Mouse (Mus musculus) G1E (cell line): ENCODE data around the gene Rnf121. TPM values are rescaled to one million over a fixed set of nuclear protein-coding genes. Genes with fewer than 3 reads are reported as not detected.

Experiments used
- ATAC-seq: 2 replicates; pipeline ENCODE4 v1.8.0; 2016; ENCODE audit warnings: mild to moderate bottlenecking; ENCODE audit not compliant: insufficient number of reproducible peaks, poor library complexity, low FRiP score, severe bottlenecking; ENCODE audit errors: extremely low read depth
- DNase-seq: peaks from one replicate; pipeline ENCODE4 v3.0.0; 2012; ENCODE audit warnings: low spot score
- H3K27me3 ChIP-seq: 2 replicates; pipeline ENCODE4 v1.6.1; 2012; ENCODE audit warnings: mild to moderate bottlenecking, low read length, inconsistent platforms; ENCODE audit not compliant: insufficient read depth
- H3K36me3 ChIP-seq: replicated peaks from 2 replicates; pipeline ENCODE3; 2012; ENCODE audit warnings: mild to moderate bottlenecking, inconsistent platforms
- H3K4me1 ChIP-seq: 2 replicates; pipeline ENCODE4 v1.6.1; 2012; ENCODE audit warnings: low read depth, low read length, inconsistent platforms, mixed read lengths; ENCODE audit not compliant: insufficient read depth
- H3K4me3 ChIP-seq: 2 replicates; pipeline ENCODE4 v1.5.1; 2012; ENCODE audit warnings: low read depth, mild to moderate bottlenecking, inconsistent platforms, low read length, moderate library complexity, mixed read lengths
- H3K9me3 ChIP-seq: replicated peaks from 2 replicates; pipeline ENCODE4 v1.6.1; 2012; ENCODE audit warnings: inconsistent platforms
- CTCF ChIP-seq: IDR thresholded peaks from 2 replicates; pipeline ENCODE4 v1.5.1; 2012; ENCODE audit warnings: low read depth, low read length, inconsistent platforms, mixed read lengths
- GATA1 ChIP-seq: IDR thresholded peaks from 2 replicates; pipeline ENCODE4 v1.6.1; 2012; ENCODE audit warnings: borderline replicate concordance, low read length, inconsistent platforms, mixed read lengths
- GATA2 ChIP-seq: IDR thresholded peaks from 2 replicates; pipeline ENCODE4 v1.6.1; 2012; ENCODE audit warnings: low read depth, low read length, inconsistent platforms, borderline replicate concordance
- POLR2AphosphoS5 ChIP-seq: IDR thresholded peaks from 2 replicates; pipeline ENCODE4 v1.6.1; 2012; ENCODE audit warnings: low read depth, low read length, inconsistent platforms; ENCODE audit not compliant: insufficient replicate concordance
- TAL1 ChIP-seq: conservative IDR thresholded peaks from 2 replicates; pipeline ENCODE4 v1.6.1; 2012; ENCODE audit warnings: low read depth, low read length, inconsistent platforms, mixed read lengths
- polyA plus RNA-seq: library from polyadenylated mRNA; stranded (reverse); fragments of >175 nt; gene quantifications from 2 replicates; pipeline ENCODE4 v1.2.3, GENCODE M21; 2012
- total RNA-seq, 2 experiments: library from RNA; stranded (forward) in 1 of 2; stranded (reverse) in 1 of 2; fragments of 200-1000 nt in 1 of 2; fragments of >200 nt in 1 of 2; fragmentation: Nextera tagmentation in 1 of 2; gene quantifications; 2 replicates each; pipeline ENCODE4 v1.2.3; 2014 to 2017

Rnf121 gene
- total and polyA plus RNA-seq, 3 experiments = 2.7 to 11.4 (median 8.6) TPM

- H3K9me3 ChIP-seq = no peaks in the 10 kb centered on the region
- peak overlapping the region; percentile 77 for H3K4me3 ChIP-seq
- no peaks in the 10 kb centered on the region for H3K27me3 ChIP-seq
- H3K4me1 ChIP-seq = peaks cover 64% of the 10 kb centered on the region
- peaks cover 25% of the 10 kb centered on the region for H3K36me3 ChIP-seq
- ATAC-seq = 0 out of 2 replicates have a peak, but pooled peaks have one; percentile 30
- peak; percentile 59 for DNase-seq
- TF ChIP-seq GATA2 = no peak
- no peak for TF ChIP-seq TAL1
- TF ChIP-seq GATA1 = no peak
- TF ChIP-seq POLR2AphosphoS5 = no peak
- TF ChIP-seq CTCF = no peak
These were observed 94.9 kb downstream of the Rnf121 start for GRCm38 (mm10) chr7:101970429-101970775.

- peaks cover 65% of the 10 kb centered on the region for H3K4me1 ChIP-seq
These were observed 95.4 kb downstream of the Rnf121 start for GRCm38 (mm10) chr7:101969694-101970428.

More at GRCm38 (mm10) chr7:101969694-101970428, 95.4 kb downstream of the Rnf121 start:
- Histone ChIP-seq H3K4me3 (peak overlapping the region; percentile 77), H3K9me3 (no peaks in the 10 kb centered on the region), H3K36me3 (peaks cover 20% of the 10 kb centered on the region), H3K27me3 (no peaks in the 10 kb centered on the region)
- no peak for TF ChIP-seq TAL1
- no peak for TF ChIP-seq GATA1
- TF ChIP-seq GATA2 = no peak
- no peak for TF ChIP-seq POLR2AphosphoS5
- no peak for TF ChIP-seq CTCF
- ATAC-seq (no peak; the same call in 1 of the 2 replicates), DNase-seq (peak; percentile 76)

Other genes with a start within 250 kb of the Rnf121 start
- not detected in 2 replicates for gene Phox2a, start 247.2 kb downstream of the Rnf121 start, total RNA-seq (2014; fragmentation: Nextera tagmentation)
- 0.27 TPM in 1 of 2 replicates, not detected in the other for gene Phox2a, start 247.2 kb downstream of the Rnf121 start, total RNA-seq (2017)
- not detected in 2 replicates for gene Phox2a, start 247.2 kb downstream of the Rnf121 start, polyA plus RNA-seq
- gene Inppl1, start 227.2 kb downstream of the Rnf121 start, total RNA-seq (2014; fragmentation: Nextera tagmentation) = 31.6 and 55.6 TPM in 2 replicates
- gene Inppl1, start 227.2 kb downstream of the Rnf121 start, total RNA-seq (2017) = 41.0 and 43.2 TPM in 2 replicates
- gene Inppl1, start 227.2 kb downstream of the Rnf121 start, polyA plus RNA-seq = 54.1 and 62.2 TPM in 2 replicates
- gene Folr2, start 208.3 kb downstream of the Rnf121 start, total RNA-seq (2014; fragmentation: Nextera tagmentation) = not detected in 2 replicates
- not detected in 2 replicates for gene Folr2, start 208.3 kb downstream of the Rnf121 start, total RNA-seq (2017)
- gene Folr2, start 208.3 kb downstream of the Rnf121 start, polyA plus RNA-seq = not detected in 2 replicates
- gene Anapc15, start 201.8 kb downstream of the Rnf121 start, total RNA-seq (2014; fragmentation: Nextera tagmentation) = 55.6 and 63.3 TPM in 2 replicates
- gene Anapc15, start 201.8 kb downstream of the Rnf121 start, total RNA-seq (2017) = 113 and 128 TPM in 2 replicates
- gene Anapc15, start 201.8 kb downstream of the Rnf121 start, polyA plus RNA-seq = 20.2 and 20.5 TPM in 2 replicates
- gene Folr1, start 194.7 kb downstream of the Rnf121 start, total RNA-seq (2014; fragmentation: Nextera tagmentation) = not detected in 2 replicates
- 0.22 and 0.64 TPM in 2 replicates for gene Folr1, start 194.7 kb downstream of the Rnf121 start, total RNA-seq (2017)
- gene Folr1, start 194.7 kb downstream of the Rnf121 start, polyA plus RNA-seq = not detected in 2 replicates
- 96.2 and 96.5 TPM in 2 replicates for gene Lamtor1, start 159.6 kb downstream of the Rnf121 start, total RNA-seq (2014; fragmentation: Nextera tagmentation)
- gene Lamtor1, start 159.6 kb downstream of the Rnf121 start, total RNA-seq (2017) = 145 and 146 TPM in 2 replicates
- gene Lamtor1, start 159.6 kb downstream of the Rnf121 start, polyA plus RNA-seq = 136 and 153 TPM in 2 replicates
- gene Tomt, start 159.1 kb downstream of the Rnf121 start, total RNA-seq (2014; fragmentation: Nextera tagmentation) = not detected in 2 replicates
- gene Tomt, start 159.1 kb downstream of the Rnf121 start, total RNA-seq (2017) = 0.22 and 0.23 TPM in 2 replicates
- gene Tomt, start 159.1 kb downstream of the Rnf121 start, polyA plus RNA-seq = 0.01 TPM in 1 of 2 replicates, not detected in the other
- gene Lrrc51, start 131.6 kb downstream of the Rnf121 start, total RNA-seq (2014; fragmentation: Nextera tagmentation) = 12.4 and 17.7 TPM in 2 replicates
- gene Lrrc51, start 131.6 kb downstream of the Rnf121 start, total RNA-seq (2017) = 2.9 and 4.1 TPM in 2 replicates
- 0.53 and 0.65 TPM in 2 replicates for gene Lrrc51, start 131.6 kb downstream of the Rnf121 start, polyA plus RNA-seq
- gene Numa1, start 131.4 kb downstream of the Rnf121 start, total RNA-seq (2014; fragmentation: Nextera tagmentation) = 134 and 189 TPM in 2 replicates
- 120 and 125 TPM in 2 replicates for gene Numa1, start 131.4 kb downstream of the Rnf121 start, total RNA-seq (2017)
- gene Numa1, start 131.4 kb downstream of the Rnf121 start, polyA plus RNA-seq = 106 and 112 TPM in 2 replicates
- 4.2 and 6.5 TPM in 2 replicates for gene Il18bp, start 46.8 kb downstream of the Rnf121 start, total RNA-seq (2014; fragmentation: Nextera tagmentation)
- gene Il18bp, start 46.8 kb downstream of the Rnf121 start, total RNA-seq (2017) = 2.5 and 2.7 TPM in 2 replicates
- gene Il18bp, start 46.8 kb downstream of the Rnf121 start, polyA plus RNA-seq = 1.8 TPM in 2 replicates
- 29.5 and 45.5 TPM in 2 replicates for gene Xndc1, start within 50 bp of the Rnf121 start, total RNA-seq (2014; fragmentation: Nextera tagmentation)
- 35.4 and 39.4 TPM in 2 replicates for gene Xndc1, start within 50 bp of the Rnf121 start, total RNA-seq (2017)
- gene Xndc1, start within 50 bp of the Rnf121 start, polyA plus RNA-seq = 25.0 and 29.7 TPM in 2 replicates
- gene Xntrpc, start 244 bp upstream of the Rnf121 start, total RNA-seq (2014; fragmentation: Nextera tagmentation) = 0.39 and 1.4 TPM in 2 replicates
- 0.44 and 0.46 TPM in 2 replicates for gene Xntrpc, start 244 bp upstream of the Rnf121 start, total RNA-seq (2017)
- 0.21 and 0.31 TPM in 2 replicates for gene Xntrpc, start 244 bp upstream of the Rnf121 start, polyA plus RNA-seq
- gene Trpc2, start 17.6 kb upstream of the Rnf121 start, total RNA-seq (2014; fragmentation: Nextera tagmentation) = 0.45 TPM in 1 of 2 replicates, not detected in the other
- not detected in 2 replicates for gene Trpc2, start 17.6 kb upstream of the Rnf121 start, total RNA-seq (2017)
- gene Trpc2, start 17.6 kb upstream of the Rnf121 start, polyA plus RNA-seq = not detected in 2 replicates
- not detected in 2 replicates for gene Art1, start 36.3 kb upstream of the Rnf121 start, total RNA-seq (2014; fragmentation: Nextera tagmentation)
- 0.22 TPM in 1 of 2 replicates, not detected in the other for gene Art1, start 36.3 kb upstream of the Rnf121 start, total RNA-seq (2017)
- gene Art1, start 36.3 kb upstream of the Rnf121 start, polyA plus RNA-seq = not detected in 2 replicates
- gene Art5, start 44.0 kb upstream of the Rnf121 start, total RNA-seq (2014; fragmentation: Nextera tagmentation) = not detected in 2 replicates
- 0.16 TPM in 1 of 2 replicates, not detected in the other for gene Art5, start 44.0 kb upstream of the Rnf121 start, total RNA-seq (2017)
- not detected in 2 replicates for gene Art5, start 44.0 kb upstream of the Rnf121 start, polyA plus RNA-seq
- not detected in 2 replicates for gene Chrna10, start 51.4 kb upstream of the Rnf121 start, total RNA-seq (2014; fragmentation: Nextera tagmentation)
- gene Chrna10, start 51.4 kb upstream of the Rnf121 start, total RNA-seq (2017) = 0.11 TPM in 1 of 2 replicates, not detected in the other
- gene Chrna10, start 51.4 kb upstream of the Rnf121 start, polyA plus RNA-seq = not detected in 2 replicates
- gene Nup98, start 144.7 kb upstream of the Rnf121 start, total RNA-seq (2014; fragmentation: Nextera tagmentation) = 172 and 179 TPM in 2 replicates
- gene Nup98, start 144.7 kb upstream of the Rnf121 start, total RNA-seq (2017) = 54.4 and 60.5 TPM in 2 replicates
- 8.4 and 11.3 TPM in 2 replicates for gene Nup98, start 144.7 kb upstream of the Rnf121 start, polyA plus RNA-seq
- gene Pgap2, start 144.7 kb upstream of the Rnf121 start, total RNA-seq (2014; fragmentation: Nextera tagmentation) = 60.1 and 61.9 TPM in 2 replicates
- gene Pgap2, start 144.7 kb upstream of the Rnf121 start, total RNA-seq (2017) = 24.1 and 27.8 TPM in 2 replicates
- gene Pgap2, start 144.7 kb upstream of the Rnf121 start, polyA plus RNA-seq = 18.0 and 19.1 TPM in 2 replicates
- 240 and 241 TPM in 2 replicates for gene Rhog, start 190.6 kb upstream of the Rnf121 start, total RNA-seq (2014; fragmentation: Nextera tagmentation)
- gene Rhog, start 190.6 kb upstream of the Rnf121 start, total RNA-seq (2017) = 50.4 and 68.5 TPM in 2 replicates
- gene Rhog, start 190.6 kb upstream of the Rnf121 start, polyA plus RNA-seq = 121 and 212 TPM in 2 replicates
- 25.8 and 27.3 TPM in 2 replicates for gene Stim1, start 202.3 kb upstream of the Rnf121 start, total RNA-seq (2014; fragmentation: Nextera tagmentation)
- 24.2 and 25.1 TPM in 2 replicates for gene Stim1, start 202.3 kb upstream of the Rnf121 start, total RNA-seq (2017)
- gene Stim1, start 202.3 kb upstream of the Rnf121 start, polyA plus RNA-seq = 20.2 and 35.8 TPM in 2 replicates